Mouse (Mus musculus): ENCODE measurements at regions not wholly inside any gene's neighbourhood (a gene's known extent, or its start where the extent isn't known, plus 50 kb on each side); places are given as distances from the start of the nearest gene placed in this dataset.

DNA sequence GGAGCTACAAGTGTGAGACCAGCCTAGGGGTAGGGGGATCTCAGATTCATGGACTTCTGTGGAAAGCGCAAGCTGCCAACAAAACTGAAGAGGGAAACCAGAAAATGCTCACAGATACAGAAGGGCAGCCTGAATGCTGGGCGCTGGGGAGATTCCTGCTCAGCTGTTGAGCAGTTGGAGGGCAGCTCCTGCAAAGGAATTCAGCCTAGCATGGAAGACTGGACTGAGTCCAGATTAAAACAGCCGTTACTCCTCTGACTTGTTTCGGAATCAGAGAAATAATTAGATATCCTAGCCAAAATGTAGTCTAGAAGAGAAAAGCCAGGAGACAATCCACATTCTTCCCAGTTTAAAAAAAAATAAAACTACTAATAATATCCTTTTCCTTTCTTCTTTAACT is 83.7 kb downstream of the Asb9 start:
- intact Hi-C loops (cut with DNase I): no loop called here
- peak; percentile 1 to 5 for DNase-seq
